Mouse (Mus musculus): ENCODE results near the gene Gm5460. TPM values are rescaled to one million over a fixed set of nuclear protein-coding genes. Genes with fewer than 3 reads are reported as not detected.

The Gm5460 gene
- not detected in 2 replicates for polyA plus RNA-seq (2012; ENCODE audit: insufficient read depth, insufficient read length, missing spikeins)

- H3K4me1 ChIP-seq (ENCODE audit: control insufficient read depth, insufficient read depth, insufficient read length, low read length), result no peaks in the 10 kb centered on the region
These were observed at the start of gene Gm5460 for GRCm38 (mm10) chr14:34016381-34016780. Gene Gm5460, plus strand, starts transcription at chr14:34016758.

GRCm38 (mm10) chr14:33972679-33973078 is 43.9 kb upstream of the Gm5460 start:
- no peak overlapping the region for H3K4me3 ChIP-seq (ENCODE audit: insufficient read depth, low read depth, low read length)
- no peaks in the 10 kb centered on the region for H3K4me1 ChIP-seq (ENCODE audit: control insufficient read depth, insufficient read depth, insufficient read length, low read length)
- no peak overlapping the region for H3K27ac ChIP-seq (replicated peaks; ENCODE audit: low read depth, low read length)

More at GRCm38 (mm10) chr14:34016381-34016780, at the start of gene Gm5460:
- Histone ChIP-seq H3K27ac (replicated peaks; ENCODE audit: low read depth, low read length) (no peak within 1 kb of the TSS), H3K4me3 (ENCODE audit: insufficient read depth, low read depth, low read length) (no peak within 1 kb of the TSS)

DNA sequence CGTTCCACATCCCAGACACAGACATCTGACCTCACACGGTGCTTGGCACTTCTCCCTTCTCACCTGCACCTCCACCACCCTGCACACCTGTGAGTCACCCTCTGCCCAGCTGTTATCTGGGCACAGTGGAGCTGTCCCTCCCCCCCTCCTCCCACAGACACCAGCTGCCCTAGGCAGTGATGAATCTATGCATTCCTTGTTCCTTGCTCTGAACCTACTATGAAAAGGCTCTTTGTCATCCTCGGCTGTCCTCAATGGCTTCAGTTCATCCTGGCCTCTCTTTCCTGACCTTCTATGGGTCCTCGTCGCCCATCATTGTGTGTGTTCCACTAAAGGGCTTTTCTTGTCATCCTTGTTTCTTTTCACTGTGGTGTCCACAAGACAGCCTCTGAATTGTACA is 41.8 kb upstream of the Gm5460 start:
- Histone ChIP-seq H3K4me1 (ENCODE audit: control insufficient read depth, insufficient read depth, insufficient read length, low read length) (no peaks in the 10 kb centered on the region), H3K4me3 (ENCODE audit: insufficient read depth, low read depth, low read length) (no peak overlapping the region), H3K27ac (replicated peaks; ENCODE audit: low read depth, low read length) (no peak overlapping the region)

GRCm38 (mm10) chr14:33977748-33978147 is 38.8 kb upstream of the Gm5460 start:
- Histone ChIP-seq H3K4me1 (ENCODE audit: control insufficient read depth, insufficient read depth, insufficient read length, low read length) (no peaks in the 10 kb centered on the region), H3K27ac (replicated peaks; ENCODE audit: low read depth, low read length) (no peak overlapping the region)

DNA sequence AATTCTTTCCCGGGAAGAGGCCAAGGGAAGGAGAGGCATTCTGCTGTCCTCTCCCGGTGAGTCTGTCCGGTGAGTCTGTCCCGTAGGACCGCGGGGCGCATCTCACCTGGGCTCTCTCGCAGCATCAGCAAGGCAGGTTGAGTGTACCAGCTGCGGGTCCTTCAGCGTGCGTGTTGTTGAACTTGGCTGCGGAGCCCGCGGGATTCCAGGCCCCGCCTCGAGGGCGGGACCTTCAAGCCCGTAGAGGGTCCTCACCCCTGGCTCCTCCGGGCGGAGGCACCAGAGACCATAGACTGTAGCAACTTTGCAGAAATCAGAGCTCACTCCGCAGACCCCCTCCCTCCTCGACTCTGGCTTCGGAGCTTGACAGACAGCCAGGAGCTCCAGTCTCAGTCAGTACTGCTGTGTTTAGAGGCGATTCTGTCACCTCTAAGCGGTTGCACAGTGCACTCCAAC is 37.9 kb upstream of the Gm5460 start, which contains the start of gene Zfp488:
Gene Zfp488 (minus strand): TSS at position 161 of the 456 bp plus-strand sequence.
- Histone ChIP-seq H3K4me1 (ENCODE audit: control insufficient read depth, insufficient read depth, insufficient read length, low read length) (no peaks in the 10 kb centered on the region), H3K27ac (replicated peaks; ENCODE audit: low read depth, low read length) (no peak within 1 kb of the TSS), H3K4me3 (ENCODE audit: insufficient read depth, low read depth, low read length) (no peak within 1 kb of the TSS)

More at GRCm38 (mm10) chr14:33977748-33978147, 38.8 kb upstream of the Gm5460 start:
- no peak overlapping the region for H3K4me3 ChIP-seq (ENCODE audit: insufficient read depth, low read depth, low read length)

DNA sequence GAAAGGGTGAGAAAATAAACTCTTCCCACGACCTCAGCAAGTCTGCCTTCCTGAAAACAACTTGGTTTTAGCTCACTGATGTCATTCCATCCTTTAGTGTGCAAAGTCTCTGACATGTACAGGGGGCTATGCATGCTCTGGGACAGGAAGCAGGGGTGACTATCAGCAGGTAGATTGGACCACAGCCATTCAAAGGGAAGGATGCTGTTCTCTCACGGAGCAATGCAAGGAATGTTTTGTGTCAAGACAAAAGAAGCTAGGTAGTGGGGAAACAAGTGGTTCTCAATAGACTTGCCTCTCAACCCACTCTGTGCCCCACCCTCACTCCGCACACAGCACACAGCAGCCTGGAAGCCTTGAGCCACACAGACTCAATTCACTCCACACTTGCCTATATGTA is 27.4 kb upstream of the Gm5460 start:
- no peak overlapping the region for H3K4me3 ChIP-seq (ENCODE audit: insufficient read depth, low read depth, low read length)
- no peaks in the 10 kb centered on the region for H3K4me1 ChIP-seq (ENCODE audit: control insufficient read depth, insufficient read depth, insufficient read length, low read length)
- no peak overlapping the region for H3K27ac ChIP-seq (replicated peaks; ENCODE audit: low read depth, low read length)

DNA sequence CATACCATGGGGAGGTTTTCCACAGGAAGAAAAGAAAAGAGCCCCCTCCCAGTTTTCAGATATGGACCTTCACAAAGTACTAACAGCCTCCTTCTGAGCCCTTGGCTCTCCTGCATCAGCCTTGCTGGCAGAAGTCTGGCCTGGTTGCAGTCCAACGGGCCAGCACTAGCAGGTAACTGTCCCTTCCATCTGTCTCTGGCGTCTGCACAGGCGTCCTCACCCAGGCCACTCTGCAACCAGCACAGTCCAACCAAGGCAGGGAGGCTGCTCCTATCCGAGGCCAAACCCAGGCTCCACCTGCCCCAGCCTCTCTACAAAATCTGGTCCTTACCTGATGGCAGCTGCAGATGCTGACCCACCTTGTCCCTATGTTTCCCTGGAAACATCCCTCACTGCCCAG is 24.6 kb upstream of the Gm5460 start:
- H3K4me3 ChIP-seq (ENCODE audit: insufficient read depth, low read depth, low read length), result no peak overlapping the region
- H3K27ac ChIP-seq (replicated peaks; ENCODE audit: low read depth, low read length), result no peak overlapping the region
- no peaks in the 10 kb centered on the region for H3K4me1 ChIP-seq (ENCODE audit: control insufficient read depth, insufficient read depth, insufficient read length, low read length)

DNA sequence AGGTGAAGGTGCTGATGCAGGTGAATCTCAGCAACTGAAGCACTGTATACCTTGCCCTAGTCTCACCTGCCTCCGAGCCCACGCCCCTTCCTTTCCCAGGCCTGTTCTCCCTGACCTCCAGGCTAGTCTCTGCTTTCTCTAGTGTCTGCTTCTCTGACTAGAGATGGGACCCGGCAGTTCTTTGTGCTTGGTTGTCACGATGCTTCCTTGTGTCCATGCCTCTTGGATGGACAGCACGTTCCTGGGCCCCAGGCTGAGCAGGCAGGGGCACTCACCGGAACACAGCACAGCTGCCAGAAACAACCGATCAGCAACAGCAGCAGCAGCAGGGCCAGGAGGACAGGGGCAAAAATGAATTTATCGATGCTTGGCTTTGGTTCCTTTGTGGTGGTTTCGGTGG is 23.5 kb upstream of the Gm5460 start:
- H3K4me3 ChIP-seq (ENCODE audit: insufficient read depth, low read depth, low read length), result no peak overlapping the region
- H3K27ac ChIP-seq (replicated peaks; ENCODE audit: low read depth, low read length), result no peak overlapping the region
- H3K4me1 ChIP-seq (ENCODE audit: control insufficient read depth, insufficient read depth, insufficient read length, low read length), result no peaks in the 10 kb centered on the region

- H3K4me1 ChIP-seq (ENCODE audit: control insufficient read depth, insufficient read depth, insufficient read length, low read length), result no peaks in the 10 kb centered on the region
- H3K27ac ChIP-seq (replicated peaks; ENCODE audit: low read depth, low read length), result no peak overlapping the region
- no peak overlapping the region for H3K4me3 ChIP-seq (ENCODE audit: insufficient read depth, low read depth, low read length)
These were observed 22.9 kb upstream of the Gm5460 start for GRCm38 (mm10) chr14:33993521-33994289.

- H3K4me1 ChIP-seq (ENCODE audit: control insufficient read depth, insufficient read depth, insufficient read length, low read length), result no peaks in the 10 kb centered on the region
- H3K27ac ChIP-seq (replicated peaks; ENCODE audit: low read depth, low read length), result no peak overlapping the region
- H3K4me3 ChIP-seq (ENCODE audit: insufficient read depth, low read depth, low read length), result no peak overlapping the region
These were observed 19.1 kb upstream of the Gm5460 start for GRCm38 (mm10) chr14:33997427-33997826.

DNA sequence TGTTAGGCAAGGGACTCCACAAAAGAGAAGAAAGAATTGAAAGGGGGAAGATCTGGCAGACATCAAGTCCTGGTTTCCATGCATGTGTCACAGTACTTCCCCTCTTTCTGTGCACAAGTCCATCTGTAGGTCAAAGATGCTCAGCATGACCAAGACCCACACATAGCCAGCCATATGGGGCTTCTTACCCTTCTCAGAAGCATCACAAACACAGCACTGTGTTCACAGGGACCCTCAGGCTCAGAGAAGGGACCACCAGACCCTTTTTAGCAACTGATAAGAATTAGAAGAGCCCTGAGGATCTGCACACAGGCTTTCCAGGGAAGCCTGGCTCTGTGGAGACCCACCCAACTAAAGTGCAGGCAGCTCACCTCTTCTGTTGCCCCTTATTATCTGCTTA is 16.5 kb upstream of the Gm5460 start:
- no peaks in the 10 kb centered on the region for H3K4me1 ChIP-seq (ENCODE audit: control insufficient read depth, insufficient read depth, insufficient read length, low read length)
- H3K4me3 ChIP-seq (ENCODE audit: insufficient read depth, low read depth, low read length), result no peak overlapping the region
- no peak overlapping the region for H3K27ac ChIP-seq (replicated peaks; ENCODE audit: low read depth, low read length)

- Histone ChIP-seq H3K4me1 (ENCODE audit: control insufficient read depth, insufficient read depth, insufficient read length, low read length) (no peaks in the 10 kb centered on the region), H3K4me3 (ENCODE audit: insufficient read depth, low read depth, low read length) (no peak overlapping the region)
These were observed 15.1 kb upstream of the Gm5460 start for GRCm38 (mm10) chr14:34001445-34001844.

GRCm38 (mm10) chr14:34002358-34002757 is 14.2 kb upstream of the Gm5460 start:
- Histone ChIP-seq H3K27ac (replicated peaks; ENCODE audit: low read depth, low read length) (no peak overlapping the region), H3K4me1 (ENCODE audit: control insufficient read depth, insufficient read depth, insufficient read length, low read length) (no peaks in the 10 kb centered on the region), H3K4me3 (ENCODE audit: insufficient read depth, low read depth, low read length) (no peak overlapping the region)

More at GRCm38 (mm10) chr14:34001445-34001844, 15.1 kb upstream of the Gm5460 start:
- no peak overlapping the region for H3K27ac ChIP-seq (replicated peaks; ENCODE audit: low read depth, low read length)

DNA sequence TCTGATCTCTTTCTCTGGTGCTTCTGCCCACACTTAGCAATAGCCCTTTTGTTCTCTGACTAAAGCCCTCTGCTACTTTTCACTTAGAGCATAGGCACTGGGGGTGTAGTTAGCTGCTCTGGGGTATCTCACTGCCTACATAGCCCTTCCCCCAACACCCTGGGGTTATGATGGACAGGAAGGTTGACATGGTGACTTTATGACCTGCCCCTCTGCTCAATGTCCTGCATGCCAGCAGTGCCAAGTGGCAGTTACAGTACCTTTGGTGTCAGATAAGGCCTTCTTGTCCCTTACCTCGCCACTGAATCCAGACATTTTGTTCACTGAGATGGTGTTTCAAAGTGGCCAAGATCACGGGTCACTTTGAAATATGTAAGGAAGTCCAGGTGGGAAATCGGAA is 1.5 kb upstream of the Gm5460 start, which contains the start of gene Gm30083:
Gene Gm30083 (minus strand): TSS at position 120 of the 400 bp plus-strand sequence.
- Histone ChIP-seq H3K4me1 (ENCODE audit: control insufficient read depth, insufficient read depth, insufficient read length, low read length) (no peaks in the 10 kb centered on the region), H3K4me3 (ENCODE audit: insufficient read depth, low read depth, low read length) (no peak within 1 kb of the TSS), H3K27ac (replicated peaks; ENCODE audit: low read depth, low read length) (no peak within 1 kb of the TSS)

DNA sequence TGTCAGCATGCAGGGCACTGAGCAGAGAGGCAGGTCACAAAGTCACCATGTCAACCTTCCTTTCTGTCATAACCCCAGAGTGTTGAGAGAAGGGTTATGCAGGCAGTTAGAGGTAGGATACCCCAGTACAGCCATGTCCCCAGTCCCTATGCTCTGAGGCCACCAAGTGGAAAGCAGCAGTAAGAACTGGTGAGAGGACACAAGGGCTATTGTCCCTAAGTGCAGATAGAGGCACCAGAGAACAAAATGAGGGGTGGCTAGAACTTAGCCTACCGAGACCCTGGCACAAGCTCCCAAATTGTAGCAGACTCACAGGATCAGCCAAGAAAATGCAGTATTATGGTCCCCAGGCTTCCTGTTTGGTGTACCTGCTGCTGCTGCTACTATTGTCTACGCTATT is 380 bp downstream of the Gm5460 start:
- no peak overlapping the region for H3K4me3 ChIP-seq (ENCODE audit: insufficient read depth, low read depth, low read length)
- H3K4me1 ChIP-seq (ENCODE audit: control insufficient read depth, insufficient read depth, insufficient read length, low read length), result no peaks in the 10 kb centered on the region
- H3K27ac ChIP-seq (replicated peaks; ENCODE audit: low read depth, low read length), result no peak overlapping the region

DNA sequence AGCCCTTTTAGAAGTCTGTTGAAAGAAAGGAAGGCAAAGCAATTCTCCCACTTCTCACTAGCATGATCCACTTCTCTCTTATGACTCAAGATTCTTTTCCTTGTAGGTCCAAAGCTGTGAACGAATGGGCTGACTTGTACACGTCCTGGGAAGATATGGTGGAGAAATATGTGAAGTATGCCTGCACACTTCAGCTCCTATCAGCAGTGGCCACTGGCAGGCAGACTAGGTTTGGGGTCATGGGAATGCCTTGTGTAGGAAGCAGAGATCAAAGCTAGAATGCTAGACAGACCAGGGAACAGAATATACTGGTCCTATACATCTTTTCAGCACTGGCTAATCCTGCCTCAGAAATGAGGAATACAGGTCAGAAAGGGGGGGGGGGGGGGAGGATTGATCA is 10.2 kb downstream of the Gm5460 start:
- Histone ChIP-seq H3K4me1 (ENCODE audit: control insufficient read depth, insufficient read depth, insufficient read length, low read length) (no peaks in the 10 kb centered on the region), H3K27ac (replicated peaks; ENCODE audit: low read depth, low read length) (no peak overlapping the region)

More for the DNA sequence above, 10.2 kb downstream of the Gm5460 start:
- no peak overlapping the region for H3K4me3 ChIP-seq (ENCODE audit: insufficient read depth, low read depth, low read length)
